Mouse (Mus musculus) adipocyte (in vitro differentiated cells): ENCODE results near the gene Cst13.
"Not testable (repeated sequence)": the region's sequence is repeated elsewhere in the genome, so short reads cannot be mapped to it uniquely, and the experiment has no call there.

Experiments used
- DNase-seq: peaks from one replicate; pipeline ENCODE4 v3.0.0-alpha.2; 2016; ENCODE audit warnings: low spot score

The Cst13 gene

DNA sequence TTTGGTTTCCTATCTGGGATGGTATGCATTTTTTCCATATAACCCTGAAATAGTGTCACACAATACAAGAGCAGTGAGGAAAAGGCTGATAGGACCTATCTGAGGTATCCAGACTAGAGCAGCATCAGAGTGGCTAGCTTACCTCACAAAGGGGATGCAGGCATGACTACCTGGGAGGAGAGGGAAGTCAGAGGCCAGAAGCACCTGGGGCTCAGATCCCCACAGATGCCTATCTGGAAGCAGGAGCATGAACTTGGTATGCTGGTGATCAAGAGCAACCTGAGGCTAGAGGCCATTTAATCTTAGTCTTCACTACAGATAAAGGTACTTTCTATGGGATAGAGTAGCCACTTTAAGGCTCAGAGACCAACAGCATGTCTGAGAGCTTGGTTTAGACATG is at the start of gene Cst13:
Gene Cst13, plus strand, starts transcription at position 173 of the 400 bp plus-strand sequence.
- DNase-seq: no peak

DNA sequence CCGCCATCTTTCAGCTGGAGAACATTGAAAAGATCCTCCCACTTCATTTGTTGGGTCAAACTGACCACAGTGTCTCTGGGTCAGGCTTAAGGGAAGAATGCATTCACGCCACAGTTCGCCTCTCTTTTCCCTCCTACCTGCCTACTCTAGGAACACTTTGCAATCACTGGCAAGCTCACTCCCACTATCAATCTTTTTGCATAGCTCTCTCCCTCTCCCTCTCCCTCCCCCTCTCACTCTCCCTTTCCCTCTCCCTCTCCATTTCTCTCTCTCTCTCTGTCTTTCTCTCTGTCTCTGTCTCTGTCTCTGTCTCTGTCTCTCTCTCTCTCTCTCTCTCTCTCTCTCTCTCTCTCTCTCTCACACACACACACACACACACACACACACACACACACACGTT is 48.5 kb upstream of the Cst13 start, which contains the start of gene Cst11:
Gene Cst11, minus strand, starts transcription at position 101 of the 400 bp plus-strand sequence.
- not testable (repeated sequence) for DNase-seq

DNA sequence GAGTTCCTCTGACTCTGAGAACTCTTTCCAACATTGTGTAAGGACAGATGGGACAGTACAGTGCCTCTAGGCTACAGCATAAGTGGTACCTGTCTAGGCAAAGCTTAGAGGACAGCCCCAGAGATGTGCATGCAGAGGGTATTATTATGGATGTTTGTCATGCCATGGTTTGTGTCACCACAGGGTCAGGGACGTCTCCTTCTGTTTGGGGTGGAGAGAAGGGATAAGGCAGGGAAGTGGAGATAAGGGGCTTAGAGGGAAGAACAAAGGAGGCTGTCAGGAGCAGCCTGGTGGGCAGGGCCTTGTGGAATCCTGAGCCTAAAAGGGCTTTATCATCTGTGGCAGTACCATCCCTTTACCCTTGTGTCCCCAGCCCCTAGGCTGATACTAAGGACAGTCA is 38.2 kb upstream of the Cst13 start, which contains the start of gene 8030411F24Rik:
Gene 8030411F24Rik, plus strand, starts transcription at position 301 of the 400 bp plus-strand sequence.
- DNase-seq: no peak

DNA sequence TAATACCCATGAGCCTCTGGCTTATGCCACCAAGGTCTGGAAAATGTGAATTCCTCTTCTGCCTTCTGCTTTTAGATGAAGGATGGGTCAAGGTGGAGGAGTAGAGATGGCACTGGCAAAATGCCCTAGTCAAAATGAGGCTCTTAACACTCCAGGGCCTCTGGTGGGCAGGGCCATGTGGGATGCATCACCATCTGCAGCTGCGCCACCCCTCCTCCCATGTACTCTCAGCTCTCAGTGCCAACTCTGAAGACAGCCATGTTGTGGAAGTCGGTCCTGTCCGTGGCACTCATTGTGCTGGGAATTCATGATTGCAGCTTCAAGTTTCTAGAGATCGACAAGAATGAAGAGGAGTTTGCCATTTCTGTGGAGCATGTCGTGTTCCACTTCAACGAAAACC is 30.7 kb upstream of the Cst13 start, which contains the start of gene Cst12:
Gene Cst12, plus strand, starts transcription at position 220 of the 400 bp plus-strand sequence.
- no peak for DNase-seq

DNA sequence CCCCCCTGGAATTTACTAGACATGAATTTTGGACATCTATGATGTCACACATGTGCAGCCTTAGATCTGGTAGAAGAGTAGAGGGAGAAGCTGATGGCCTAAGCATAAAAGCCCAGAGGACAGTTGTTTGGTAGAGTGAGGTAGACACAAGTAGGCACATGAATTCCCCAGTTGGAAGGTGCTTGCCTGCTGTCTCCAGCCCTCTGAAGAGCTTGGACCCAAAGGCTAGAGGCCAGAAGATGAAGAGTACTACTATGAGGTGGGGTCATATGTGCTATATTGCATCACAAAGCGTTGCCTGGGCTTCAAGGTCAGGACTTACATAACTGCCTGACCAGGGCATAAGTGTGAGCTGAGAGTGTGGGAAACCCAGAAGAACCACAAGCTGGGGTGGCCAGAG is 21.4 kb upstream of the Cst13 start, which contains the start of gene Cst8:
Gene Cst8, plus strand, starts transcription at position 301 of the 400 bp plus-strand sequence.
- no peak for DNase-seq

DNA sequence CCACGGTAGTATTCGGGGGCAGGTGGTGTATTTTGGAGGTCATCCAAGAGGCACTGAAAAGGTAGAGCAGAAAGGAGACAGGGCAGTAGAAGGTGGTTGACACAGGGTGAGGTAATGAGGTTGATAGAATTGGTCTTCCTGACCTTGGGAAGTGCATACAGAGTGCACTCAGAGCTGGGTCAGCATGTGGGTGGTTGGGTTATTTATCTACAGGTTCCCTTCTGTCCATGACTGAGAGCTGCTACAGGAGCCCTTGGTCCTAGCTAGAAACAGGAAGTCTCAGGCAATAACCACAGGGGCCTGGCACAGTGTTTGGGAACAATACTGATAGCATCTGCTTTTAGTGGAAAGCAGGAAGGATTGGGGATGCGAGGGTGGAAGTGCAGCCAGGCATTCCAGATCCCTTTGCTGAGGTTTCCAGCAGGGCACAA is 18.4 kb upstream of the Cst13 start:
- DNase-seq: no peak

DNA sequence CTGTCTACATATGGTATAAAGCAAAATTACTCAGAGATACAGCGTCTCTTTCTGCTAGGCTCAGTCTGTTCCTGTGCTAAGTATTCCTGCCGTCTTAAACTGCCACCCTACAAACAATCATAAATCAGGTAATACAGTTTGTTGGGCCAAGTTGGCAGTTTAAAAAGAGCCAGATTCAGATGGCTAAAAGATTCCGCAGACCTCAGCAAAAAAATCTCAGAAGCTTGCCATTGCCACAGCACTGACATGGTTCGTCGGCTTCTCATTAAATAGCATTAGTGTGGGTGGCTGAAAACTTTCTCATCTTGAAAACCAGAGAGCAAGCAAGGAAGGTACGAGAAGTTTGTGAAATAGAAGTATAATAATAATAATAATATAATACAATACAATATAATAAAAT is 13.2 kb upstream of the Cst13 start:
- no peak for DNase-seq

DNA sequence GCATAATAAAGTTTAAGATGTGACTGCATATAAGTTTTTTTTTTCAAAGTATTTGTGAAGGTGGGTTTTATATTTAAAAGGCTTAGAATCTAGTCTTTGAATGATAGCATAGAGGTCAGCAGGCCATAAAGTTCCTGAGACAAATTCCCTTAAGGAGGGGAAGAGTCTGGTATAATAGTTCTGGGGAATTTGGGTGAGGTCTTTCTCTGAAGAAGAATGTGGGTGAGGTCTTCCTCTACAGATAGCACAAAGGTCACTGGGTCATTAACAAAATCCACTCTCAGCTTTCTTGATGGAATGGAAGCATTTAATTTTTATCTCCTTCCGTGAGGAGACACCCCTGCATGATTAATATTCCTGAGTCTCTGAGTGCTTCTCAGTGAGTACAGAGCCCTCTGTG is 6.1 kb downstream of the Cst13 start:
- no peak for DNase-seq

DNA sequence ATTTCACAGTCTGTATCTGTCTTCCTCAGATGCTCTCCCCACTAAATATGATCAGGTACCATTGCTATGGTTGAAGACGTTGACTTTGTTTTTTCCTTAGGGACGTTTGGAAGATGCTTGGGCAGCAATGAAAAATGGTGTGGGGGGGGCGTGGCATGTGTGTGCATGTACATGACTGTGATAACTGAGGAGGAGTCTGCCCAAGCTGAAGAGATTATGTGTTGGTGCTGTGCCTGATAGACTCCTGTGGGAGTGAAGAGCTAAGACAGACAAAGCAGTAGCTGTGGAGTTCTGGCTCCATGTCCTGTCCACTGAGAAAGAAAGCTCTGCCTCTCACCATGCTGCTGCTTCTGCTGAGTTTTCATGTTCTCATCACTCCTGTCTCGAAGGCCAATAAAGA is 15.0 kb downstream of the Cst13 start, which contains the start of gene Cst9:
Gene Cst9, plus strand, starts transcription at position 236 of the 400 bp plus-strand sequence.
- no peak for DNase-seq

DNA sequence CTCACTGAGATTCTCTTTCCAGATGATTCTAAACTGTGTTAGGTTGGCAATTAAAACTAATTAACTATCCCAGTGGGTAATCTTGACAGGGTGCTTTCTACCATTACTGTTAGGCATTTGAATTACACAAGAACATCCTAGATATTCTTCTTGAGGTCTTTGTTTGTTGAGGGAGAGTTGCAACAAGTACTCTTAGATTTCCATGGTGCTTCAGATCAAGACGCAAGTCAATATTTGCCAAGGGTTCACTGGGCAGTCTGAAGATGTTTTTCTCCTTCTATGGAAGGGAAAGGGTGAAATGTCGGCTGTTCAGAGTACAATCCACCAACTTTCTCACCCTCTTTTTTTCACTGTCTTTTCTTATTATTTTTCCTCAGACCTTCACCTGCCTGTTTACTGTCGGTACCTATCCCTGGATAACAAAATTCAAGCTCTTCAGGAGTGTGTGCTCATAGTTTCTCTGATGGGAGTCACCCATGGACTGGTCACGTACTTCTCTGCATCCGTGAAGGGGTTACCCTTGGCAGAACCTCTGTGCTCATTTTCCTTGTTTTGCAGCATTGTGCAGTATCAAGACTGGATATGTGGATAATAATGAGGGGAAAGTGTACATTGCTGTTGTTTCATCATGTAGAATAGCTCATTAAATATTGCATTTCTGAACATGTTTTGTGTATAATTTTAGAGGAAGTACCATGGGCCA is 18.3 kb downstream of the Cst13 start:
- DNase-seq: no peak

DNA sequence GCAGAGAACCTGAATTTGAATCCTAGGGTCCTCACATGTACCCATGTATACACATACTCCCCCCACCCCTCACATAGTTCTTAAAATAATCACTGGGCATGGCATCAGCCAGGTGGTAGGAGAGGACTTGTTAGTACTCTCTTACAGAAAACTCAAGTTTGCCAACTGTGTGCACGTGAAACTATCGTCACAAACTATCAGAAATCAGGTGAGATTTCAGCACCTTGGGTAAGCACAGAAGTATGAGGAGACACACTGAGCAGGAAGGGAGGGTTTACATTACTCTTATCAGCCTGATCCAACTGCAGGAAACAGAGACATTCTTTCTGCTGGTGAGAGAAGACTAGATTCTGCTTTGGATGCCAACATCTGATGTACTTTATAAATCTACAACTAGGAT is 19.3 kb downstream of the Cst13 start:
- DNase-seq: no peak

DNA sequence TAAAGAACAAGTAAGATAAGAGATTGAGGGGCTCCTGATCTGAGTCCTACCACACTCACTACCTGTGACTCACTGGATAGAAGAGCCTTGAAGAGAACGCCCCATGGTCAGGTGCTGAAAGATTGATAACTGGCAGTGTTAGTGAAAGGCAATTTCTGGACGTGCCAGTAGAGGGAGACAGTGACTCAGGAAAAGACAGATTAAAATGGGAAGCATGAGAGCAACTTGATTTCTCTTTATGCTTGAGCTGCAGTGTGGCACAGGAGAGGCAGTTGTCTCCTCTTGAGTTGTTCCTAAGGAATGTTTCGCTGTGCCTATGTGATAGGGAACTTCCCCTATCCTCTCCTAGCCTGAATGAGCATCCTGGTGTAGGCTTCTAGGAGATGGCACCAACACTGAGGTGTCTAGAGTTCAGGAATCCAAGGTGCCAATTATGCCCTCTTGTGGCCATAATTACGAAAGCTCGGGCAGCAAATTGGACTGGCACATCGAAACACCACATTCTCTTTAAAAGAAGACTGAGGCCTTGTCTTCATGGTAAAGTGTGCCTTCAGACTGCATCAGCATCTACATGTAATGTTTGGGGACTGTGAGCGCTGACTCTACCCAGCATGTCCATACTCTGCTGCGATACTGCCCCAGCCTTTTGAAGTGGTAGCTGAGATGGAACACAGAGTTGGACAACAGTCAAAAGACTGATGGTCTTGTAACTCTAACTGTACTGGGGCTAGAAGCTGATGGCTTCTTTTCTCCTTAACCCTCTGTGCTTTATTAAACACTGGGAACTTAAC is 31.4 kb downstream of the Cst13 start:
- peak; percentile 93 for DNase-seq

DNA sequence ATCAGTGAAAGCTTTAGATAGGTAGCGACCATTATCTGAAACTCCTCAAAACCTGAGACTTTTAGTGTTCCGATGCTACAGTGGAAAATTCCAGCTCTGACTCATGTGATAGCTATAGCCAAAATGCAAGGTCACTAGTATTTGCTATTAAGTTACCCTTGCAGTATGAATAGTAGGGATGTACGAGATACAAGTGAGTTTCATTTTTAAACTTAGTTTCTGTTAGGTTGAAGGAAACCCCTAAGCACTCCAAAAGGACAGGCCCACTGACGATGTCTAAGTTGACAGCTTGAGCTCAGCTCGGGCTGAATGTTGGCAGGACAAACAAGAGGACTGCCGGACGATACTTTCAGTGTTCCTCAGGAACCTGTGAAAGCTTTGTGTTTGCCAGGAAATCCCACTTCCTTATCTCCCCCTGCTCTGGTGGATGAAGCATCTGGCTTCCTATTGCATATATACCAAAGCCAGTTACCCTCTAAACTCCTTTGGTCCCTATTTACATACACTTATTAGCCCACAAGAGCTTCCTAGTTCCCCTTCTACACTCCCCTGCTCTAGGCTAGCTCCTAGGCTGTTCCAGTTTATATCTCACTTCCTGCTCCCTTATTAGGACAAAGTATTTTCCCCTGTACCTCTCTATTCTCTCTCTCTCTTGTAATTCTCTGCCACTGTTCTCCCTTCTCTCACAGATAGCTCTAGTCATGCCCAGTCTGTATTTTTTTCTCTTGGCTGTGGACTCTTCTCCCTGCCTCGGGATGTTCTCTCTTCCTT is 36.9 kb downstream of the Cst13 start:
- peak; percentile 59 for DNase-seq

DNA sequence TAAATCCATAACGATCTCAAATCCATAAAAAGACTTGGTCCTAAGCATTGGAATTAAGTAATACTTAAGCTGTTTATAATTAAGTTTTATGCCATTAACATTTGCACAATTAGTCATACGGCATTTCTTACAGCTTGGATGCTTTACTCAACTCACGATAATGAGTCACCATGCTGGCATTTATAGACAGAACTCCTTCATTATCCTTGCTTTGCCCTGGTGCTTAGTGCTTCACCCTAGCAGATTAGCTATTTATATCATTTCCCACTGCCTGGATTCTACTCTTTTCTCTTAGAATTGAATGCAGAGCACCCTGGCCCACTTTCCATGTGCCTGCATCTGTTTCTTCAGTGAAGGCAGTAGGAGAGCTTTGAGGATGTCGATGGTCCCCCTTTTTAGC is 37.6 kb downstream of the Cst13 start:
- peak; percentile 60 for DNase-seq

DNA sequence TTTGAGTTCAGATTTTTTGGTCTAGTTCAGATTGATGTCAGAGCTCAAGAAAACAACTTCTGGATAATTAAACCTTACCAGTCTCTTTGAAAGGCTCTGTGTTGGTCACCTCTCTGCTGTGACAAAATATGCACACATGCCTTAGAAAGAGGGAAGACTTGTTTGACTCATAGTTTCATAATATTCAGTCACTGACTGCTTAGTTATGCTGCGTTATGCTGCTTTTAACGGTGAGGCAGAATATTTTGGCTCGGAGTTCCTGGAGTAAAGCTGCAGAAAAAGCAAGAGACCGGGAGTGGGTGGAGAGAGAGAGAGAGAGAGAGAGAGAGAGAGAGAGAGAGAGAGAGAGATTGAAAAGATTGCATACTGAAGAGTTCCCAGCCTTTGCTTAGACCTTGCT is 41.1 kb downstream of the Cst13 start:
- peak; percentile 29 for DNase-seq

DNA sequence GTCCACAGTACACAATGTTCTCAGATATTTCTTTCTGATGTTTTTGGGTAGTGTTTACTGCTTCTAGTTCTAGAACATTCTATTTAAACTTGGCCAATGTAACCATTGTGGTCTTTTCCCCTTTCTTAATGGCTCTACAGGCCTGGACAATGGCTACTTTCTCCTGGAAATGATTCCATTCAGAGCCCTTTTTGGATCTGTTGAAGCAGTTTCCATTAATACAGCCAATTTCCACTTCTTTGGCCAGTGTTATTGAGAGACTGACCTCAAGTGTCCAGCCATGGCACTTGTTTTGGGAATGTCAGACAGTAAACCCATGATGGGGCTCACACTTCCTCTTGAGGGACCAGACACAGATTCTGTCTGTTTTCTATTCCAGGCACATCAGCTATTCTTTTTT is 41.8 kb downstream of the Cst13 start:
- peak; percentile 58 for DNase-seq

DNA sequence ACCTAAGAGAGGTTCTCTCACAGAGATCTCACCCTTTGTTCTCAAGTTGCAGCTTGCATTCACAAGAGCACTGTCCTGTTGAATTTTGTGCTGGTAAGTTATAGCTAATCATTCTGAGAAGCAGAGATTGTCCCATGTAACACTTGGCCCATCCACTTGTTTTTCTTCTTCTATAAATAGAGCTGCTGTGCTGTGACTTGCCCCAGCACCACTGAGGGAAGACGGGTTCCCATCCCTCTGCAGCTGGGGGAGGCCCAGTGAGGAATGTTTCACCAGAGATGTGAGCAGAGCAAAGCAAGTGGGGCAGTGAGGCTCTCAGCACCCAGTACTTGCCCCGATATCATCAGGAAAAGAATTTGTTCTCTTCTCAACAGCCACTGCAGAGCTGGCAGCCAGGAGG is 45.1 kb downstream of the Cst13 start, which contains the start of gene 9230104L09Rik:
Gene 9230104L09Rik, minus strand, starts transcription at position 73 of the 400 bp plus-strand sequence.
- DNase-seq: peak; percentile 94

DNA sequence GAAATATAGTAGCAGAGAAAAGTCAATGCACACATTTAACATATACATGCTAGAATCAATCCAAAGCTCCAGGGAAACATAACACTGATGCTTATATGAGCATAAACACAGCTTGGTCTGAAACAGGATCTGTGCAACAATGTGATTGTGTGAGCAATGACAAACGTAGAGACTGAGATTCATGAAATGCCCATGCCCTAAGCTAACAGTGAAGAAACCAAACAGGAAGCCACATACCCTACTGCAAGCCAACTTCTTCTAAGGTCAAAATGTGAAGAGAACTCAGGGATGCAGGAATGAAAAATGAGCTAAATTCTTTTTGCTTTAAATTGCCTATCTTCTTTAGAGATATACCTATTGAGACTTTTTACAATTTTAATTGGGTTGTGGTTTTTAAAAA is 49.1 kb downstream of the Cst13 start:
- no peak for DNase-seq

DNA sequence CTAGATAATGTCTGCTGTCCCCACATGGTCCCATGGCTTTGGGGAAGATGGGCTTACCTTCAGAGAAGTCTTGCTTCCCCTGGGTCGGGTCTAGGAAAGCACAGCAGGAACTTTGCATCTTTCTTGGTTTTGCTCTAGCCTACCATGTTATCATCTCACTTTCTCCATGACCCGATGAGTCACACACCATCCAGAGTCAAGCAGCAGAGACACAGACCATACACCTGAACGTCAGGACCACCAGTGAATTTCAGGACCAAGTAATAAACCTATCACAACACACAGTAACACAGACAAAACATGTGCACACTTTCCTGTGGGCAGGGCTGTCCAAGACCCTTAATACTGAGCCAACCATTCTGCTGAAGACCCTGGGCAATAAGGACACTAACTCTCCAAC is 50.6 kb downstream of the Cst13 start:
- peak; percentile 39 for DNase-seq

DNA sequence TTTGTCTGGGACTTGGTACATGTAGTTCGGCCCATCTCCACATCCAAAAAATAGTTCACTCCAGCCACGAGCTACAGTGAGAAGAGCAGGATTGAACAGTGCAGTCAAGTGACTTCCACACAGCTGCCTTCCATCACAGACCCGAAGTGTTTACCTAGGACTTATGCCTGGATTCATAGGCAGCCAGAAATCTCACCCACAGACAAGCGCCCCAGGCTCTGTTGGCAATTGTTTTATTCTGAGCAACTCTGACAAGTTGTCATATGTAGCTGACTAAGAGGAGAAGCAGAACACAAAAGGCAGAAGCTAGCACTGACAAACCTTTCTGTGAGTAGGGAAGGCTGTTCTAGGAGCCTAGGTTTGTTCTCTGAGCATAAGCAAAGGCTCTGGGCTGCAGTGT is 53.0 kb downstream of the Cst13 start:
- DNase-seq: peak; percentile 72

DNA sequence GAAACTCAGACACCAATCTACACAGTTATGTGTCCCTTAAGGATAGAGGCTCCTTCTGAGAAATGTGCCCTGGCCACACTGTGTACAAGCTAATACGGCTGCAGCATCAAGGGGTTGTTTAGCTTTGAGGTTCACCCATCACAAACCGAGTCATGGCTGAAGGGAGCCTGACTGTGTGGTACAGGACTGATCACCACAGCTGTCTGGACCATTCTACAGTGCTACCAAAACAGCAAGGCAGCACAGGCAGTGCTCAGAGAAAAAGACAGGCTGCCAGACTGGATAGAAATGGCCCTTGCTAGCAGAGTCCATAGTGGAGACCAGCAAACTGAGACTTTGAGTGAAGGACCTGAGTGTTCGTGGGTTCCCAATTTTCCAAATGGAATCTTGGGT is 54.3 kb downstream of the Cst13 start:
- DNase-seq: no peak
